In genomic region chrX:12003106-12003505, GRCm38 (mm10) we compare ENCODE assay signal across 11 mouse cellular contexts.
DNase-seq lines count a peak whose midpoint lies in the region; ATAC-seq and TF ChIP-seq lines count a peak whose summit lies in the region.
"Had no signal": no experiment of that assay in that cellular context is flagged by ENCODE, and none has a peak within 500 bp of the region (broad histone marks: within the 10 kb centered on the region; RNA-seq: fewer than 3 reads in every experiment).

No protein-coding gene starts in this region.

- H3K36me3 ChIP-seq in heart, embryonic 12.5 days = no peaks in the 10 kb centered on the region
- no peaks in the 10 kb centered on the region for H3K36me3 ChIP-seq in CH12.LX (replicated peaks in 1 of 2; ENCODE audit: control insufficient read depth in 1 of 2, insufficient read depth in 1 of 2, low read length in 1 of 2)
- no peaks in the 10 kb centered on the region for H3K36me3 ChIP-seq in embryonic facial prominence, embryonic 14.5 days (ENCODE audit: control insufficient read depth, insufficient read depth, low read length)
- H3K36me3 ChIP-seq in neural tube, embryonic 15.5 days = no peaks in the 10 kb centered on the region

- no peak for DNase-seq in heart, adult 8-10 months (ENCODE audit: low spot score)
- DNase-seq in CH12.LX (ENCODE audit: extremely low read depth) = no peak
- DNase-seq in embryonic facial prominence, embryonic 14.5 days (ENCODE audit: low spot score) = no peak
- peak; percentile 26 to 51 for DNase-seq in lung, postnatal 4 days
- no peak for DNase-seq in retina, postnatal 1 day

- no peak for TF ChIP-seq EP300 in CH12.LX (IDR thresholded peaks at IDR 0.05; ENCODE audit: low read length)

- H3K79me2 ChIP-seq in CH12.LX (replicated peaks; ENCODE audit: control insufficient read depth, extremely low read depth, insufficient read depth, poor library complexity, severe bottlenecking) = no peaks in the 10 kb centered on the region

- WGBS in heart, embryonic 12.5 days = 9% methylated on average over 9 of the region's 9 CpGs
- WGBS in embryonic facial prominence, embryonic 14.5 days = 18% methylated on average over 9 of the region's 9 CpGs
- 12% methylated on average over 9 of the region's 9 CpGs for WGBS in neural tube, embryonic 15.5 days

- peak overlapping the region; percentile 47 for H3K27ac ChIP-seq in heart, embryonic 12.5 days (ENCODE audit: poor library complexity, severe bottlenecking)
- peak overlapping the region; percentile 52; the same call in 1 of the 2 replicates for H3K27ac ChIP-seq in CH12.LX (ENCODE audit: insufficient read depth, low read depth)
- no peak overlapping the region for H3K27ac ChIP-seq in embryonic facial prominence, embryonic 14.5 days (replicated peaks; ENCODE audit: low read depth, low read length)
- no peak overlapping the region for H3K27ac ChIP-seq in neural tube, embryonic 15.5 days (replicated peaks)
- H3K27ac ChIP-seq: kidney, postnatal 0 days had no signal

- peaks cover 47% of the 10 kb centered on the region for H3K4me1 ChIP-seq in heart, embryonic 12.5 days (replicated peaks)
- peaks cover 22 to 25% of the 10 kb centered on the region in 2 experiments for H3K4me1 ChIP-seq in CH12.LX (ENCODE audit: control insufficient read depth in 1 of 2, insufficient read depth in 2 of 2)
- H3K4me1 ChIP-seq in embryonic facial prominence, embryonic 14.5 days (ENCODE audit: control insufficient read depth, insufficient read depth, low read length) = peaks cover 21% of the 10 kb centered on the region
- peaks cover 55% of the 10 kb centered on the region for H3K4me1 ChIP-seq in neural tube, embryonic 15.5 days

- dilution Hi-C loops in CH12.LX (cut with MboI; ENCODE audit: extremely low pct_ligation_motif_present, extremely low pct_unique_long_range_greater_than_20kb, low sequenced_read_pairs) = no loop called here

- TF ChIP-seq POLR2A in CH12.LX (IDR thresholded peaks at IDR 0.05; ENCODE audit: low read depth, low read length) = no peak

- TF ChIP-seq RAD21 in CH12.LX (IDR thresholded peaks at IDR 0.05; ENCODE audit: low read depth, low read length) = no peak

- in situ Hi-C loops in CH12.LX (cut with MboI; ENCODE audit: low pct_ligation_motif_present, low pct_unique_long_range_greater_than_20kb, low sequenced_read_pairs) = loop anchor here (10.0 to 25.0 kb wide), 3 partner anchors 118 to 366 kb away; no protein-coding TSS in a partner anchor

- peak overlapping the region; percentile 36 for H3K4me2 ChIP-seq in heart, embryonic 12.5 days
- peak overlapping the region; percentile 52 for H3K4me2 ChIP-seq in CH12.LX (ENCODE audit: insufficient read depth, low read depth, poor library complexity, severe bottlenecking)
- H3K4me2 ChIP-seq in embryonic facial prominence, embryonic 14.5 days (ENCODE audit: low read depth, low read length) = no peak overlapping the region
- no peak overlapping the region for H3K4me2 ChIP-seq in neural tube, embryonic 15.5 days

- no peaks in the 10 kb centered on the region for H3K9me3 ChIP-seq in heart, embryonic 12.5 days (replicated peaks)
- no peaks in the 10 kb centered on the region for H3K9me3 ChIP-seq in CH12.LX (replicated peaks; ENCODE audit: low read length)
- no peaks in the 10 kb centered on the region for H3K9me3 ChIP-seq in embryonic facial prominence, embryonic 14.5 days (ENCODE audit: control insufficient read depth, low read length)
- H3K9me3 ChIP-seq in neural tube, embryonic 15.5 days (replicated peaks) = no peaks in the 10 kb centered on the region

- H3K4me3 ChIP-seq in heart, embryonic 12.5 days = no peak overlapping the region
- no peak overlapping the region for H3K4me3 ChIP-seq in CH12.LX (replicated peaks in 1 of 3; ENCODE audit: low read depth in 2 of 3, low read length in 2 of 3, poor library complexity in 1 of 3)
- H3K4me3 ChIP-seq in embryonic facial prominence, embryonic 14.5 days (ENCODE audit: low read depth, low read length) = no peak overlapping the region
- H3K4me3 ChIP-seq in neural tube, embryonic 15.5 days (replicated peaks) = no peak overlapping the region
- H3K4me3 ChIP-seq: myocyte had no signal

- H3K27me3 ChIP-seq in heart, embryonic 12.5 days (replicated peaks) = peaks cover 90% of the 10 kb centered on the region
- no peaks in the 10 kb centered on the region for H3K27me3 ChIP-seq in CH12.LX (replicated peaks)
- H3K27me3 ChIP-seq in embryonic facial prominence, embryonic 14.5 days (replicated peaks; ENCODE audit: control insufficient read depth, insufficient read depth, low read length) = peaks cover 79% of the 10 kb centered on the region
- H3K27me3 ChIP-seq in neural tube, embryonic 15.5 days (replicated peaks) = peaks cover 70% of the 10 kb centered on the region

- no peak for ATAC-seq in heart, embryonic 12.5 days (ENCODE audit: insufficient number of reproducible peaks, low FRiP score)
- ATAC-seq in embryonic facial prominence, embryonic 14.5 days (ENCODE audit: low read depth) = no peak
- no peak for ATAC-seq in neural tube, embryonic 15.5 days (ENCODE audit: low FRiP score)
- ATAC-seq in erythroid progenitor cell, adult 5-6 weeks (replicated peaks; ENCODE audit: low FRiP score, poor library complexity, severe bottlenecking) = no peak
- ATAC-seq: Patski had no signal

- TF ChIP-seq CTCF in CH12.LX (conservative IDR thresholded peaks at IDR 0.05 in 1 of 2, IDR thresholded peaks at IDR 0.05 in 1 of 2; ENCODE audit: low read depth in 2 of 2, low read length in 2 of 2) = no peak

- H3K9ac ChIP-seq in heart, embryonic 12.5 days = no peak overlapping the region
- no peak overlapping the region for H3K9ac ChIP-seq in CH12.LX (ENCODE audit: insufficient read depth, low read depth)
- H3K9ac ChIP-seq in embryonic facial prominence, embryonic 14.5 days (ENCODE audit: low read depth, low read length) = peak overlapping the region; percentile 27; the same call in 1 of the 2 replicates
- no peak overlapping the region for H3K9ac ChIP-seq in neural tube, embryonic 15.5 days (replicated peaks)

TF ChIP-seq in CH12.LX, 34 proteins besides CTCF, POLR2A, EP300 and RAD21:
- TF ChIP-seq TBP (conservative IDR thresholded peaks at IDR 0.05; ENCODE audit: low read depth, low read length) (0 out of 2 replicates have a peak, but pooled peaks have one; percentile 40), SIN3A (IDR thresholded peaks at IDR 0.05; ENCODE audit: low read length) (no peak)

Comparison
In these comparisons a context has a peak if more than half of its experiments do, and no peak if none do; other contexts are left out.
1. H3K27ac ChIP-seq: peak in heart, embryonic 12.5 days (single experiment) and CH12.LX (single experiment); none in embryonic facial prominence, embryonic 14.5 days (single experiment) and neural tube, embryonic 15.5 days (single experiment).
2. H3K4me2 ChIP-seq: peak in heart, embryonic 12.5 days (single experiment) and CH12.LX (single experiment); none in embryonic facial prominence, embryonic 14.5 days (single experiment) and neural tube, embryonic 15.5 days (single experiment).
3. DNase-seq: peak in lung, postnatal 4 days (2 of 2); none in heart, adult 8-10 months (single experiment), CH12.LX (single experiment), embryonic facial prominence, embryonic 14.5 days (single experiment) and retina, postnatal 1 day (single experiment).